In the genomic region with DNA sequence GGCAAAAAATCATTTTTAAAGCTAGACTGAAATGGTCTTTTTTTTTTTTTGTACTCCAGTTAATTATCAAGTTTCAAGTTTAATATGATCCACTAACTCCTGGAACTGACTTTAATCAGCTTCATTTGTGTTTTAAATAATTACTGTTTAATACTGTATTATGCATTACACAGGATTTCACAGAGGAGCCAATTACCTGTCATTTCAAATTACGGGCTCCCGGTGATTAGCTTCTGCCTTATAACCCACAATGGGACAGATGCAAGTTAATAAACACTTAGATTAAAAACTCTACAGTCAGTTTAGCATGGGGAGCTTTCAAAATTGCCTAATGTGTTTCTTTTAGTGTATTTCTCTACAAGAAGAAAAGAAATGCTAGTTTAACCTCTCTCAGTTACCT, we compare ENCODE assay signal across 24 mouse cellular contexts.
"Had no signal": no experiment of that assay in that cellular context is flagged by ENCODE, and none has a peak within 500 bp of the region (broad histone marks: within the 10 kb centered on the region; RNA-seq: fewer than 3 reads in every experiment).

No protein-coding gene starts in this region.

- H3K4me1 ChIP-seq: intestine, embryonic 15.5 days; liver, embryonic 12.5 days; liver, embryonic 15.5 days; lung, embryonic 15.5 days; megakaryocyte, embryonic 14.5 days; neural tube, embryonic 13.5 days; stomach, embryonic 15.5 days had no signal

- DNase-seq: kidney, adult 11 months; kidney, postnatal 25 days; layer of hippocampus, adult 9-11 months; liver; lung, adult 18-20 months; lung, postnatal 10 days; lung, postnatal 36 days; right cerebral cortex, adult 18-20 months; right cerebral cortex, postnatal 14 days; right cerebral cortex, postnatal 4 days; thymus, postnatal 25 days had no signal

- ATAC-seq: intestine, embryonic 15.5 days; liver, embryonic 12.5 days had no signal

- H3K9ac ChIP-seq: intestine, embryonic 15.5 days; limb, embryonic 13.5 days; liver, embryonic 12.5 days; liver, embryonic 15.5 days; lung, embryonic 15.5 days; neural tube, embryonic 13.5 days; stomach, embryonic 15.5 days had no signal

- H3K4me3 ChIP-seq: intestine, embryonic 15.5 days; layer of hippocampus, adult 2 months; limb, embryonic 10.5 days; limb, embryonic 13.5 days; liver, embryonic 12.5 days; liver, embryonic 15.5 days; lung, embryonic 15.5 days; megakaryocyte, embryonic 14.5 days; myocyte; neural tube, embryonic 13.5 days; stomach, embryonic 15.5 days had no signal

- H3K36me3 ChIP-seq: intestine, embryonic 15.5 days; limb, embryonic 10.5 days; limb, embryonic 13.5 days; liver, embryonic 12.5 days; liver, embryonic 15.5 days; lung, embryonic 15.5 days; neural tube, embryonic 13.5 days; stomach, embryonic 15.5 days had no signal

- H3K27me3 ChIP-seq: intestine, embryonic 15.5 days; limb, embryonic 13.5 days; liver, embryonic 12.5 days; liver, embryonic 15.5 days; lung, embryonic 15.5 days; megakaryocyte, embryonic 14.5 days; neural tube, embryonic 13.5 days; stomach, embryonic 15.5 days had no signal

- H3K27ac ChIP-seq: intestine, embryonic 15.5 days; kidney, postnatal 0 days; layer of hippocampus, adult 2 months; limb, embryonic 10.5 days; limb, embryonic 13.5 days; liver, embryonic 12.5 days; liver, embryonic 15.5 days; lung, embryonic 15.5 days; neural tube, embryonic 13.5 days; stomach, embryonic 15.5 days had no signal

- H3K9me3 ChIP-seq: intestine, embryonic 15.5 days; limb, embryonic 10.5 days; limb, embryonic 13.5 days; liver, embryonic 12.5 days; liver, embryonic 15.5 days; lung, embryonic 15.5 days; megakaryocyte, embryonic 14.5 days; neural tube, embryonic 13.5 days; stomach, embryonic 15.5 days had no signal

- H3K4me2 ChIP-seq: intestine, embryonic 15.5 days; limb, embryonic 13.5 days; liver, embryonic 12.5 days; liver, embryonic 15.5 days; lung, embryonic 15.5 days; midbrain, embryonic 11.5 days; neural tube, embryonic 13.5 days; stomach, embryonic 15.5 days had no signal
